Mouse (Mus musculus) cortical plate, adult 2 months (tissue): Measurements from ENCODE around the gene Asb17. TPM values are rescaled to one million over a fixed set of nuclear protein-coding genes. Genes with fewer than 3 reads are reported as not detected.

Source experiments
- H3K27ac ChIP-seq: fragments of 200-500 bp; 2 replicates; pipeline ENCODE4 v1.5.1; 2012; ENCODE audit warnings: low read length, control low read depth, inconsistent platforms; ENCODE audit not compliant: insufficient read depth
- H3K4me1 ChIP-seq: fragments of 200-500 bp; 2 replicates; pipeline ENCODE4 v1.6.1; 2011; ENCODE audit warnings: low read length; ENCODE audit not compliant: control insufficient read depth, insufficient read depth
- H3K4me3 ChIP-seq: fragments of 200-500 bp; 2 replicates; pipeline ENCODE4 v1.5.1; 2011; ENCODE audit warnings: mild to moderate bottlenecking, low read length, control low read depth; ENCODE audit not compliant: insufficient read depth
- CTCF ChIP-seq: fragments of 200-500 bp; IDR thresholded peaks from 2 replicates; pipeline ENCODE4 v1.5.1; 2011; ENCODE audit warnings: mild to moderate bottlenecking, control low read depth, low read length; ENCODE audit not compliant: insufficient read depth; ENCODE audit errors: extremely low read depth
- POLR2A ChIP-seq: fragments of 200-500 bp; IDR thresholded peaks from 2 replicates; pipeline ENCODE4 v1.6.1; 2011; ENCODE audit warnings: mild to moderate bottlenecking, low read length, control low read depth; ENCODE audit not compliant: insufficient read depth; ENCODE audit errors: extremely low read depth
- polyA plus RNA-seq: library from polyadenylated mRNA; depleted of rRNA; stranded (reverse); fragments of >200 nt; gene quantifications from 2 replicates; pipeline ENCODE4 v1.2.3, GENCODE M21; 2012; rRNA removed

Gene Asb17
- polyA plus RNA-seq, 1 experiment: not detected

DNA sequence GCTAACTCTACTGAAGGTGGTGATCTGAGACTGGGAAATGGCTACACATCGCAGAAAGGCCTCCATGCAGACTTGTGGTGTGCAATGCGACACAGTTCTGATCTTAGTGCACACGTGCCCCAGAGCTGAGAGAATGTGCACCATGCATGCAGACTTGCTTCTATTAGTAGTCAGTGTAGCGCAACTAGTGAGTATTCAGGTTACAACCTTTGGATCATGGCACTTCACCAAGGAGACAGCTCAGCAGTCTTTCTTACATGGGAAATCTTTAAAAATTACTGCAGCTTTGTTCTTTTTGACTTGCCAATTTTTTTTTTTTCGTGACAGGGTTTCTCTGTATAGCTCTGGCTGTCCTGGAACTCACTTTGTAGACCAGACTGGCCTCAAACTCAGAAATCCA is 27.4 kb downstream of the Asb17 start:
- Histone ChIP-seq H3K27ac (no peak overlapping the region), H3K4me1 (no peaks in the 10 kb centered on the region), H3K4me3 (no peak overlapping the region)
- TF ChIP-seq POLR2A (no peak), CTCF (no peak)

DNA sequence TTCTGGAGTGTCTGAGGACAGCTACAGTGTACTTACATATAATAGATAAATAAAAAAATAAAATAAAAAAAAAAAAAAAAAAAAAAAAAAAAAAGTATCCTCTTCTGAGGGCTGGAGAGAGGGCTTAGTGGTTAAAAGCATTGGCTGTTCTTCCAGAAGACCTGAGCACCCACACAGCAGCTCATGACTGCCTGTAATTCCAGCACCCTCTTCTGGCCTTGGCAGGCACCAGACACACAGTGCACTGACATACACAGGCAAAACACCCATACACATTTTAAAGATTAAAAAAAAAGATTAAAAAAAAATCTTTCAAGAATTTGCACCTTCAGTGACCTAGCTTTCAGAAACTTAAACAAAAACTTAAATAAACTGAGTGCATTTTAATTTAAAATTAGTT is 42.3 kb downstream of the Asb17 start:
- no peaks in the 10 kb centered on the region for H3K4me1 ChIP-seq
- TF ChIP-seq POLR2A (no peak), CTCF (no peak)
- H3K27ac ChIP-seq: no peak overlapping the region
- H3K4me3 ChIP-seq: no peak overlapping the region

DNA sequence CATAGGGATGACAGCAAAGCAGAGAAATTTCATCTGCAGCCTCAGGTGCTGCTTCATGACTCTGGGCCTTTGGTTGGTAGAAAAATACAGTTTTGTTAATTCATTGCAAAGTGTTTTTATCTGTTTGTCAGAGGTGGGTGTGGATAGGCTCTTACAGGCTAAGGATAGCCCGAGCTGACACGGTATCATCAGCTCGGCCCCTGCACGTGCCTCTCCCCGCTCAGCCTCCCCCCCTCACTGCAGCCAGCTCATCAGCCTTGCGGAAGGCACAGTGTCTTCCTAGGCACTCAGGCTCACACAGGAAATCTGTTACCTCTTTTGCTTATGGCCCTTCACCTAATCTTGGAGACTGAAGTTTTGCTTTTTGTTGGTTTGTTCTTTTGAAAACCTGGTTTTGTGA is 44.1 kb downstream of the Asb17 start:
- Histone ChIP-seq H3K27ac (no peak overlapping the region), H3K4me1 (no peaks in the 10 kb centered on the region), H3K4me3 (no peak overlapping the region)
- no peak for TF ChIP-seq CTCF

DNA sequence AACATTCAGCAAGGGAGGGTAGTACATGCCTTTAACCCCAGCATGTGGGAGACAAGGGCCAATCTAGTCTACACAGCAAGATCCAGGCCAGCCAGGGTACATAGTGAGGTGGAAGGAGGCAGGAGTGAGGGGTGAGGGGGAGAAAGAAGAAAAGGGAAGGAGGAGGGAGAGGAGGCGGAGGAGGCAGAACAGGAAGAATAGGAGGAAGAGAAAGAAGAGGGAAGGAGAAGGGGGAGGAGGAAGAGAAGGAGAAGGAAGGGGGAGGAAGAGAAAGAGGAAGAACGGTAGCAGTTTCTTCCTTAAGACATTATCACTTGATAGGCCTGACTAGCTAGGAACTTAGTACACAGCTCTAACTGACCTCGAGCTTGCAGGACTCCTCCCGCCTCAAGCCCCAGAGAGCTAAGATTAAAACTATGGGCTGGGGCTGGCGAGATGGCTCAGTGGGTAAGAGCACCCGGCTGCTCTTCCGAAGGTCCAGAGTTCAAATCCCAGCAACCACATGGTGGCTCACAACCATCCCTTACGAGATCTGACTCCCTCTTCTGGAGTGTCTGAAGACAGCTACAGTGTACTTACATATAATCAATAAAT is 45.3 kb downstream of the Asb17 start:
- no peak overlapping the region for H3K4me3 ChIP-seq
- TF ChIP-seq POLR2A (no peak), CTCF (no peak)
- H3K27ac ChIP-seq: no peak overlapping the region
- no peaks in the 10 kb centered on the region for H3K4me1 ChIP-seq

DNA sequence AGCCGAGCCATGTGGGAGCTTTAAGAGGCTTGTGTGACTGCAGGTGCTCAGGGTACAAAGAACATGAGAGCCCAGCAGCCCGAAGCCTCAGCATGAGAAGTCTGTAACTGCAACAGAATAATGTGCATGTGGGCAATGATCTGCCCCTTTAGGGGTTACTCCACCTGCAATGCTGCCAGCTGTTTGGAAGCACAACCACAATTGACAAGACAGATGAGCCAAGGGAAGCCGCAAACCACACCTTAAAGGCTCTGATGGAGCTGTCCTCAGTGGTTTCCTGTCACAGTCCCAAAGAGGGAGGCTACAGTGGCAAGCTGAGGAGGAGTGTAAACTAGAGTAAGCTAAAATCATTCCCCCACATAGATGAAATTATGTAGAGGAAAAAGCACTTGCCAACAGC is 51.4 kb downstream of the Asb17 start:
- H3K4me3 ChIP-seq: no peak overlapping the region
- no peak overlapping the region for H3K27ac ChIP-seq
- TF ChIP-seq CTCF (no peak), POLR2A (no peak)
- H3K4me1 ChIP-seq: no peaks in the 10 kb centered on the region

DNA sequence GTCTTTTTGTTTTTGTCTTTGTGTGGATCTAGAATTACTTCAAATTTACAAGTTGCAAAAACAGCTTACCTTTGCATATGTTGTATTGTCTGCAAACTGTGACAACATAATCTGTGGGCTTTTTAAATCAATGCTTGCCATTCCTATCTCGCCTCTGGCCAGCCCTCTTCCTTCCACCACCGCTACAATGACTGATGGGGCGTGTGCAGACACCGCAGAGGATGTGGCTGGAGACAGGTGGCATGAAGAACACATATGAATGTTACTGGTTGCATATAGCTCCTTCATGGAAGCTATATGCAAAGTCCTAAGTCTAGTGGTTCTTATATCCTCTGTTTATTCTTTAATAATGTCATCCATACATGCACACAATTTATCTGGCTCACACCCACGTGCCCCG is 53.2 kb downstream of the Asb17 start:
- Histone ChIP-seq H3K4me3 (no peak overlapping the region), H3K4me1 (no peaks in the 10 kb centered on the region), H3K27ac (no peak overlapping the region)
- TF ChIP-seq POLR2A (no peak), CTCF (no peak)

DNA sequence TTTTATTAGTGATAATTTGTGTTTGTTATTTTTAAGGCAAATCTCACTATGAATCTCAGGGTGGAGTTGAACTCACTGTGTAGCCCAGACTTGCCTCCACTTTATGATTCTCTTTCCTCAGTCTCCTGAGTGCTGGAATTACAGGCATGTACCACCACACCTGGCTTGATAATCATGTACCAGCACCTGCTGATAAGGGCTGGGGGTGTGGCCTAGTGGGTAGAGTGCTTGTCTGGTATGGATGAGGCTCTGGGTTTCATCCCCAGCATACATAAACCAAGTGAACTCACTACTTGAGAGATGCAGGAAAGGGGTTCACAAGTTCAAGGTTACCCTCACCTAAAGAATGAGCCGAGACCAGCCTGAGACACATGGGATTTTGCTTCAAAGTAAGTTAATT is 57.9 kb downstream of the Asb17 start:
- H3K27ac ChIP-seq: no peak overlapping the region
- H3K4me1 ChIP-seq: no peaks in the 10 kb centered on the region
- TF ChIP-seq POLR2A (no peak), CTCF (no peak)
- no peak overlapping the region for H3K4me3 ChIP-seq

DNA sequence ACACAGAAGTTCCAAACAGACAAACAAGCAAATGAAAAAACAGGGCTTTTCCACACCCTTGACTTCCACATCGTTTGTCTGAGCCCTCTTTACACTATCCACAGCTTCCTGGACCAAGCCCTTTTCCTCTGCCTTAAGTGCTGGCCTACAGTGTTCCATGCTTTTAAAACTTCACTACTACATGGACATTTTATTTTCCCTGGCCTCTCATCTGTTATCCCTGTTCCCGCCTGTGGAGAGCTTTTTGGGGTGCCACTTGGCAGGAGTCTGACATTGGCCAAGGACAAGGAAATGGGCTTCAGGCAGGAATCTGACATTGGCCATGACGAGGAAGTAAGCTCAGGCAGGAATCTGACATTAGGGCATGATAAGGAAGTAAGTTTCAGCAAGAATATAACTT is 58.6 kb downstream of the Asb17 start:
- H3K27ac ChIP-seq: no peak overlapping the region
- no peak overlapping the region for H3K4me3 ChIP-seq
- H3K4me1 ChIP-seq: no peaks in the 10 kb centered on the region
- TF ChIP-seq CTCF (no peak), POLR2A (no peak)

DNA sequence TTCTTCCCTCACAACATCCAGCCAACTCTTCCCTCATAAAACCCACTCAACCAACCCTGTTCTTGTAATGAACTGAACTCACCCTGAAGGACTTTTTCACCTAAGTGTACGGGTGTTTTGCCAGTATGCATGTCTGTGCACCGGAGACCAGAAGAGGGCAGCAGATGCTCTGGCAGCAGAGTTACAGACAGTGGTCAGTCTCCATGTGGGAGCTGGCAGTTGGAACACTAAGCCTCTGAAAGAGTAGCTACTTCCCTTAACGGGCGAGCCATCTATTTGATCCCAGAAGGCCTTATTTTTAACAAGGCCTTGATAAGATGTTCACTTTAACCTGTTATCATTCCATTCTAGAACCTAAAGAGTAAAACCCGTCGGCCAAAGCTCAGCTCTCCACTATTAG is 60.6 kb downstream of the Asb17 start:
- peak; percentile 54 for TF ChIP-seq CTCF
- TF ChIP-seq POLR2A: no peak
- no peak overlapping the region for H3K4me3 ChIP-seq
- H3K27ac ChIP-seq: no peak overlapping the region
- H3K4me1 ChIP-seq: peaks cover 2% of the 10 kb centered on the region; the same call in 1 of the 2 replicates

Other genes with a start within 250 kb of the Asb17 start
- gene St6galnac3, start 119.0 kb upstream of the Asb17 start, polyA plus RNA-seq: 10.7 and 16.7 TPM in 2 replicates
- gene Msh4, start 61.9 kb downstream of the Asb17 start, polyA plus RNA-seq: 0.08 TPM in 1 of 2 replicates, not detected in the other
- 64.9 and 65.0 TPM in 2 replicates for gene Rabggtb, start 68.8 kb downstream of the Asb17 start, polyA plus RNA-seq
- gene Acadm, start 100.4 kb downstream of the Asb17 start, polyA plus RNA-seq: 54.4 and 62.2 TPM in 2 replicates
- 4.8 and 6.9 TPM in 2 replicates for gene Slc44a5, start 129.2 kb downstream of the Asb17 start, polyA plus RNA-seq